Mouse (Mus musculus) thymus, postnatal 14 days (tissue): ENCODE data around the gene Ell2.
"Not testable (repeated sequence)": the region's sequence is repeated elsewhere in the genome, so short reads cannot be mapped to it uniquely, and the experiment has no call there.

Experiments used
- DNase-seq: peaks from one replicate; pipeline ENCODE4 v3.0.0; 2021

Ell2 gene

GRCm38 (mm10) chr13:75706457-75706856 is at the start of gene Ell2:
TSS of gene Ell2 (plus strand) at chr13:75706757.
- no peak for DNase-seq

- no peak for DNase-seq
Measured at GRCm38 (mm10) chr13:75685438-75685837, 21.1 kb upstream of the Ell2 start.

- DNase-seq, result no peak
Measured at GRCm38 (mm10) chr13:75686995-75687394, 19.6 kb upstream of the Ell2 start.

GRCm38 (mm10) chr13:75691625-75692024 is 14.9 kb upstream of the Ell2 start:
- no peak for DNase-seq

- no peak for DNase-seq
Measured at GRCm38 (mm10) chr13:75693081-75693480, 13.5 kb upstream of the Ell2 start.

GRCm38 (mm10) chr13:75702814-75703213 is 3.7 kb upstream of the Ell2 start:
- DNase-seq, result no peak

GRCm38 (mm10) chr13:75706882-75707816 is 592 bp downstream of the Ell2 start:
- peak; percentile 91 for DNase-seq

- DNase-seq, result peak; percentile 56
Measured at GRCm38 (mm10) chr13:75707821-75708636, 1.5 kb downstream of the Ell2 start.

- DNase-seq, result no peak
Measured at GRCm38 (mm10) chr13:75708637-75709002, 2.1 kb downstream of the Ell2 start.

GRCm38 (mm10) chr13:75709026-75709778 is 2.6 kb downstream of the Ell2 start:
- DNase-seq, result peak; percentile 22

GRCm38 (mm10) chr13:75710152-75710551 is 3.6 kb downstream of the Ell2 start:
- DNase-seq, result no peak

GRCm38 (mm10) chr13:75711517-75711916 is 5.0 kb downstream of the Ell2 start:
- DNase-seq, result not testable (repeated sequence)

- DNase-seq, result not testable (repeated sequence)
Measured at GRCm38 (mm10) chr13:75712544-75712943, 6.0 kb downstream of the Ell2 start.

GRCm38 (mm10) chr13:75714407-75714806 is 7.8 kb downstream of the Ell2 start:
- DNase-seq, result no peak

GRCm38 (mm10) chr13:75717638-75718302 is 11.2 kb downstream of the Ell2 start:
- no peak for DNase-seq

- DNase-seq, result no peak
Measured at GRCm38 (mm10) chr13:75718376-75718775, 11.8 kb downstream of the Ell2 start.

- no peak for DNase-seq
Measured at GRCm38 (mm10) chr13:75719645-75720044, 13.1 kb downstream of the Ell2 start.

GRCm38 (mm10) chr13:75726569-75727373 is 20.2 kb downstream of the Ell2 start:
- no peak for DNase-seq

- DNase-seq, result no peak
Measured at GRCm38 (mm10) chr13:75727932-75728331, 21.4 kb downstream of the Ell2 start.

- no peak for DNase-seq
Measured at GRCm38 (mm10) chr13:75729834-75730233, 23.3 kb downstream of the Ell2 start.

GRCm38 (mm10) chr13:75730717-75731116 is 24.2 kb downstream of the Ell2 start:
- no peak for DNase-seq
